Mouse (Mus musculus): Measurements from ENCODE around the gene Wfikkn2. TPM values are rescaled to one million over a fixed set of nuclear protein-coding genes. Genes with fewer than 3 reads are reported as not detected.

The Wfikkn2 gene
- total RNA-seq (2012; rRNA removed) = 0.04 and 0.08 TPM in 2 replicates
- 0.08 TPM in 1 of 2 replicates, not detected in the other for total RNA-seq (2014; rRNA removed)
- 0.10 and 0.11 TPM in 2 replicates for polyA plus RNA-seq (2012; ENCODE audit: insufficient read length, low read depth)

DNA sequence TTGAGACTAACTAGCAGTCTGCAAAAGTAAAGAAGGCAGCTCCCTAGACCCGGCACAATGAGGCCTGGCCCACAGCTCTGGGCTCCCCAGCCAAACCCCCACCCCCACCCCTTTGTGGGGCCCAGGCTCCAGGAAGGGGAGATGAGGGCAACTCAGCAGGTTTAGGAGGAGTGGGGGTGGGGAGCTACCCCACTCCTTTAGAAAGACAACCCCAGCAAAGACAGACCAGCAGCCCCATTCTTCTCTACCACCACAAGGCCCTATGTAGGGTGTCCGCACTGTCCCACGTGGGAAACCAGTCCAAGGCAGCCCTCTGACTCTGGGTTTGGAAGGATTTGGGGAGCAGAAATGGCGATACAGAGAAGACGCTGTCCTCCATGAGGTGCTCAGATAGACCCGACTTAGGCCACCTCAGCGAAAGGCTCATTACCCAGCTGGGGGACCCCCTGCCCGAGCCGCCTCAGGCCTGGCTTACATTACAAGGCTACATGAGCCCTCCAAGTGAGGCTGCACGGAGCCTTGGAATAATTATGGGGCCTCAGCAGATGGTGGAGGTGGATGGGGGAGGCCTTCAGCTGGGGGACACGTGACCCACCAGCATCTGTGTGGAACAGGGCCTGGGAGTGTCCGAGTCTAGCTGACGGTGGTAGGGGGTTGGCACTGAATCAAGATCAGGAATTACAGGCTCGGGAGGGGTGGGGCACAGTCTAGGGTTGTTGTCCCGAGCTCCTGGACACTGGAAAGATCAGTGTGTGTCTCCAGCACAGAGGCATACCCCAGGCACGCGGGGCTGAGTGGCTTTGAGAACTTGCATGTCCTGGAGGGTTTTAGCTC, at the start of gene Wfikkn2:
Gene Wfikkn2, minus strand, starts transcription at position 51 of the 834 bp plus-strand sequence.
- H3K27ac ChIP-seq (ENCODE audit: insufficient read depth, low read depth) = no peak within 1 kb of the TSS
- no peak for TF ChIP-seq MAX (IDR thresholded peaks at IDR 0.05; ENCODE audit: low read length)
- TF ChIP-seq NELFE (IDR thresholded peaks at IDR 0.05; ENCODE audit: low read depth, low read length) = no peak
- TF ChIP-seq JUND (conservative IDR thresholded peaks at IDR 0.05; ENCODE audit: low read depth, low read length) = no peak
- TF ChIP-seq PAX5 (IDR thresholded peaks at IDR 0.05; ENCODE audit: low read length) = no peak
- TF ChIP-seq TBP (conservative IDR thresholded peaks at IDR 0.05; ENCODE audit: low read depth, low read length) = no peak
- no peak for TF ChIP-seq SIN3A (IDR thresholded peaks at IDR 0.05; ENCODE audit: low read length)
- no peak for TF ChIP-seq ZKSCAN1 (IDR thresholded peaks at IDR 0.05; ENCODE audit: borderline replicate concordance, low read depth, low read length)
- no peak for TF ChIP-seq IRF4 (IDR thresholded peaks at IDR 0.05; ENCODE audit: low read depth, low read length)
- TF ChIP-seq TCF12 (IDR thresholded peaks at IDR 0.05; ENCODE audit: low read depth, low read length) = no peak
- TF ChIP-seq POLR2AphosphoS2 (IDR thresholded peaks at IDR 0.05; ENCODE audit: low read depth, low read length) = no peak
- no peak for TF ChIP-seq USF1 (IDR thresholded peaks at IDR 0.05; ENCODE audit: low read depth, low read length)
- TF ChIP-seq KAT2A (IDR thresholded peaks at IDR 0.05; ENCODE audit: insufficient replicate concordance, low read length) = no peak
- TF ChIP-seq EP300 (IDR thresholded peaks at IDR 0.05; ENCODE audit: low read length) = no peak
- no peak for TF ChIP-seq NRF1 (IDR thresholded peaks at IDR 0.05; ENCODE audit: low read depth, low read length)
- TF ChIP-seq CTCF (conservative IDR thresholded peaks at IDR 0.05 in 1 of 2, IDR thresholded peaks at IDR 0.05 in 1 of 2; ENCODE audit: low read depth in 2 of 2, low read length in 2 of 2) = no peak
- TF ChIP-seq POLR2A (IDR thresholded peaks at IDR 0.05; ENCODE audit: low read depth, low read length) = no peak
- no peak for TF ChIP-seq RCOR1 (conservative IDR thresholded peaks at IDR 0.05; ENCODE audit: low read depth, low read length)
- no peak for TF ChIP-seq MEF2A (IDR thresholded peaks at IDR 0.05; ENCODE audit: borderline replicate concordance, low read depth, low read length)
- no peak for TF ChIP-seq RAD21 (IDR thresholded peaks at IDR 0.05; ENCODE audit: low read depth, low read length)
- H3K4me3 ChIP-seq (replicated peaks in 1 of 3; ENCODE audit: low read depth in 2 of 3, low read length in 2 of 3, poor library complexity in 1 of 3) = no peak within 1 kb of the TSS
- no peaks in the 10 kb centered on the region; a peak in 1 of 4 replicates for H3K4me1 ChIP-seq (ENCODE audit: control insufficient read depth in 1 of 2, insufficient read depth in 2 of 2)
- no peaks in the 10 kb centered on the region for H3K9me3 ChIP-seq (replicated peaks; ENCODE audit: low read length)
- no peak for DNase-seq (ENCODE audit: extremely low read depth)
- in situ Hi-C loops (cut with MboI; ENCODE audit: low pct_ligation_motif_present, low pct_unique_long_range_greater_than_20kb, low sequenced_read_pairs) (no loop called here), dilution Hi-C loops (cut with MboI; ENCODE audit: extremely low pct_ligation_motif_present, extremely low pct_unique_long_range_greater_than_20kb, low sequenced_read_pairs) (no loop called here)
- no peaks in the 10 kb centered on the region for H3K36me3 ChIP-seq (replicated peaks in 1 of 2; ENCODE audit: control insufficient read depth in 1 of 2, insufficient read depth in 1 of 2, low read length in 1 of 2)
- no peak within 1 kb of the TSS for H3K4me2 ChIP-seq (ENCODE audit: insufficient read depth, low read depth, poor library complexity, severe bottlenecking)
- no peak within 1 kb of the TSS for H3K9ac ChIP-seq (ENCODE audit: insufficient read depth, low read depth)
- no peaks in the 10 kb centered on the region for H3K79me2 ChIP-seq (replicated peaks; ENCODE audit: control insufficient read depth, extremely low read depth, insufficient read depth, poor library complexity, severe bottlenecking)
- H3K27me3 ChIP-seq (replicated peaks) = peaks cover 3% of the 10 kb centered on the region

Measured in CH12.LX (cell line).